Mouse (Mus musculus): Measurements from ENCODE around the gene Hoxa13. TPM values are rescaled to one million over a fixed set of nuclear protein-coding genes. Genes with fewer than 3 reads are reported as not detected.

Hoxa13 gene
- polyA plus RNA-seq, 1 experiment from 2014 or later: not detected

DNA sequence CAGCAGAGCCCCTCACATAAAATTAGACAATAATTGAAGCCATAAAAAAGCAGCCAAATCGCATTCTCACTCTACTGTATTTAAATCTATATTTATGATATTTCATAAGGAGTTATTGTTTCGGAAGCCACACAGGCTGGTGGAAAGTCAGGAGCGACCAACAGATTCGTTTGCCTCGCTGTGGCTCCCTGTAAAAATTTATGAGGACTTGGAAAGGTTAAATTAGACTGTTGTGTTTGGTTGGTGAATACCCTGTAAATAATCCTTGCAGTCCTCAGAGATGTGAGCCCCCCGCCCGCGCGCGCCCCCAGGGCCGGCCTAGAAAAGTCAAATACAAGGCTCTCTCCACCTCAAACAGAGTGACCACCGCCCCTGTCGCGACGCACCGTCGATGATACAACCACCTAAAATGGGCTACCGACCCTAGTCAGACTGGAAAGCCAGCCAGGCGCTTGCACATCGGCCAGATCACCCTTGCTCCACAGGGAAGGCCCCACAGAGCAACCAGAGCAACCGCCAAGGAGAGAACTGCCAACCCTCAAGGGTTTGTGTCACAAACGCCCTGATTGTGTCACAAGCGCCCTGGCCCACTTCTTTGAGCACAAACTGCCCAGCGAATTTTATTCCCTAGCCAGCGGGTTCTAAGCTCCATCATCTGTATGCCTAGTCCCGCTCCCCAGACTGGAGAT is 34.0 kb downstream of the Hoxa13 start:
- DNase-seq (ENCODE audit: extremely low spot score, low spot score): no peak
- H3K4me3 ChIP-seq: no peak overlapping the region
- no peaks in the 10 kb centered on the region for H3K9me3 ChIP-seq
- H3K36me3 ChIP-seq (replicated peaks): no peaks in the 10 kb centered on the region
- peaks cover 100% of the 10 kb centered on the region for H3K27me3 ChIP-seq (ENCODE audit: poor library complexity, severe bottlenecking)
- WGBS: 3% methylated on average over 26 of the region's 26 CpGs
- peaks cover 14% of the 10 kb centered on the region for H3K4me1 ChIP-seq
- H3K27ac ChIP-seq: no peak overlapping the region

GRCm38 (mm10) chr6:52225612-52226568 is 34.8 kb downstream of the Hoxa13 start:
- H3K4me1 ChIP-seq: peaks cover 21% of the 10 kb centered on the region
- H3K9me3 ChIP-seq: no peaks in the 10 kb centered on the region
- H3K27me3 ChIP-seq (ENCODE audit: poor library complexity, severe bottlenecking): peaks cover 100% of the 10 kb centered on the region
- 2% methylated on average over 69 of the region's 69 CpGs for WGBS
- H3K36me3 ChIP-seq (replicated peaks): no peaks in the 10 kb centered on the region
- DNase-seq (ENCODE audit: extremely low spot score, low spot score): no peak
- no peak overlapping the region for H3K27ac ChIP-seq
- no peak overlapping the region for H3K4me3 ChIP-seq

DNA sequence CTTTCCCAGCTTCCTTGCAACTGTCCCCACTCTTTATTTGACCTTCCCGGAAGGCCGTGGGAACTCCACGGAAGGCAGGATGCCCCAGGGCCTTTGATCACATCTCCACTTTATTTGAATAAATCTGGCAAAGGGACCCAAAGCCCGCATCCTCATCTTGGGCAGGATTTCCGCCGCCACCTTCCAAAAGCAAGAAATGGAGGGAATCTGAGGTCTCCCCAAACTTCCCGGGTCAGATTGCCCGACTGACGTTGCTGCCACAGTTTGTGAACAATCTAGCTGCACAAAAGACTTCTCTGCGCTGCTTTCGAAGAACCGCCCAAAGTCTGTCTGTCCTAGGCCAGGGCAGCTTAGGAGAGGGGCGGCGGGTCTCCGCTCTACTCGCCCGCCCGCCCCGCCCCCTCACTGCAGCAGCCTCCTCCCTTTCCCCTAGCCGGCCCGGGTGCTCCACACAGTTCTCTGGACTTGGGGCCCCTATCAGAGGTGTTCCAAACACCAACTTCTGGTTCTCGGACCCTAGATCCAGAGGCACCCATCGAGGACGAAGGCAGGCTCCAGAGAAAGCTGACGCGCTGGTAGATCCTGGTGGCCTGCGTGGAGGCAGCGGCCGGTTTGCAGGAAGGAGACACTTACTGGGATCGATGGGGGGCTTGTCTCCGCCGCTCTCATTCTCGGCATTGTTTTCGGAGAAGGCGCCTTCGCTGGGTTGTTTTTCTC is 35.6 kb downstream of the Hoxa13 start:
- Histone ChIP-seq H3K9me3 (no peaks in the 10 kb centered on the region), H3K4me1 (peaks cover 16% of the 10 kb centered on the region), H3K4me3 (no peak overlapping the region), H3K36me3 (replicated peaks) (no peaks in the 10 kb centered on the region), H3K27me3 (ENCODE audit: poor library complexity, severe bottlenecking) (peaks cover 100% of the 10 kb centered on the region), H3K27ac (no peak overlapping the region)
- no peak for DNase-seq (ENCODE audit: extremely low spot score, low spot score)
- WGBS: 1% methylated on average over 36 of the region's 36 CpGs

- Histone ChIP-seq H3K27me3 (ENCODE audit: poor library complexity, severe bottlenecking) (peaks cover 100% of the 10 kb centered on the region), H3K36me3 (replicated peaks) (no peaks in the 10 kb centered on the region), H3K27ac (no peak overlapping the region), H3K4me1 (peaks cover 16% of the 10 kb centered on the region), H3K4me3 (no peak overlapping the region), H3K9me3 (no peaks in the 10 kb centered on the region)
- no peak for DNase-seq (ENCODE audit: extremely low spot score, low spot score)
- 2% methylated on average over 24 of the region's 24 CpGs for WGBS
Measured at GRCm38 (mm10) chr6:52223939-52224760, 36.5 kb downstream of the Hoxa13 start.

DNA sequence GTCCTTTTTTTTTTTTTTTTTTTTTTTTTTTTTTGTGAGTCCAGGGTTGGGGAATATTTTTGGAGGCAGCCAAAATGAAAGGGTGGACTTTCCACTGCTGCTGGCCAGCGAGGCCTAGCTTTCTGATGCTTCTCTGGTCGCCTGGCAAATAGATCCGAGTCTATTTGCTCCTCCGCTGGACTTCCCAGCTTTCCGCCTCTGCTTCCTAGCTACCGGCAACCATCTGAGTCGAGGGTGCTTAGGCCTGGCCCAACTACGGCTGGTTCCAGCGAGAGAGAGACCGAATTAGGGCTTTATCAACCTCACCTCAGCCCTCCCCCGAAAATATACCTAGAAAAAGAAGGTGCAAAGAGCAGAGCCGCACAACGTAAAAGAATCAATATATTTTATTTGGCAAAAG is 38.0 kb downstream of the Hoxa13 start:
- Histone ChIP-seq H3K27me3 (ENCODE audit: poor library complexity, severe bottlenecking) (peaks cover 100% of the 10 kb centered on the region), H3K36me3 (replicated peaks) (no peaks in the 10 kb centered on the region), H3K27ac (no peak overlapping the region), H3K9me3 (no peaks in the 10 kb centered on the region), H3K4me3 (no peak overlapping the region), H3K4me1 (peaks cover 17% of the 10 kb centered on the region)
- no peak for DNase-seq (ENCODE audit: extremely low spot score, low spot score)
- WGBS: 9% methylated on average over 13 of the region's 13 CpGs

DNA sequence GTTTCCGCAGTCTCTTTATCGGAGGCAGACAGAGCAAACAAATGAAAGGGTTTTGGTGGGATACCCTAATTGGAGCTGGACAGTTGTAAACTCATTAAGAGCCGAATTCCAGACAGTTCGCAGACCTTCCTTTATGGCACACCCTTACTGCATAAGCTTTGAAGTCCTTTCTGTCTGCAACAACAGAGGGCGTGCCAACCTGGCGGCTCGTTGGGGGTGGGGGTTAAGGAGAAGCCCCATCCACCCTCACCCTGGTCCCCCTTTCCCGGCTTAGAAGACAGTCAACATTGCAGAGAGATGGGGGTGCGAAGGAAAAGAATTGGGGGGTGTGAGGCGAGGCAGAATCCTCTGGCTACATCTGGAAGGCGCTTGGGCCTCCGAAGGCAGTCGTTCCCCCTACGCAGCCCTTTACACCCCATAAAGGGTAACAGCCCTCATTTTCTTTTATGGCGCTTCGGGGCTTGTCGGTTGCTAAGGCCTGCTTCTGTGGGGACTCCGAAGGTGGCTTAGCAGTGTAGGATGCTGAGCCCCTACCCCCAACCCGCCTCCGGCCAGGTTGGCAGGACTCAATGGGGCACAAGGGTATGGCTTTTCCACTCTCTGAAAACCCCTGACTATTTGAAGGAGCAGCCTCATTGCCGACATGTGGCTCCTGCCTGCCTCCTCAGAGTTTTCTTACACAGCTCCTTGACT is 38.5 kb downstream of the Hoxa13 start:
- H3K27me3 ChIP-seq (ENCODE audit: poor library complexity, severe bottlenecking): peaks cover 100% of the 10 kb centered on the region
- no peak overlapping the region for H3K27ac ChIP-seq
- H3K4me1 ChIP-seq: peaks cover 23% of the 10 kb centered on the region
- 6% methylated on average over 21 of the region's 21 CpGs for WGBS
- H3K4me3 ChIP-seq: peak overlapping the region; percentile 53
- no peaks in the 10 kb centered on the region for H3K9me3 ChIP-seq
- DNase-seq (ENCODE audit: extremely low spot score, low spot score): no peak
- H3K36me3 ChIP-seq (replicated peaks): no peaks in the 10 kb centered on the region

GRCm38 (mm10) chr6:52221337-52221992 is 39.2 kb downstream of the Hoxa13 start, which contains the start of gene Hoxa7:
TSS of gene Hoxa7 (minus strand) at chr6:52221854.
- peak; percentile 85 for DNase-seq (ENCODE audit: extremely low spot score, low spot score)
- H3K4me3 ChIP-seq: peak within 1 kb of the TSS; percentile 53
- H3K27me3 ChIP-seq (ENCODE audit: poor library complexity, severe bottlenecking): peaks cover 100% of the 10 kb centered on the region
- H3K9me3 ChIP-seq: no peaks in the 10 kb centered on the region
- H3K27ac ChIP-seq: no peak within 1 kb of the TSS
- under 1% methylated on average over 46 of the region's 46 CpGs for WGBS
- H3K4me1 ChIP-seq: peaks cover 29% of the 10 kb centered on the region
- H3K36me3 ChIP-seq (replicated peaks): no peaks in the 10 kb centered on the region

- no peak for DNase-seq (ENCODE audit: extremely low spot score, low spot score)
- H3K27me3 ChIP-seq (ENCODE audit: poor library complexity, severe bottlenecking): peaks cover 100% of the 10 kb centered on the region
- H3K36me3 ChIP-seq (replicated peaks): no peaks in the 10 kb centered on the region
- 8% methylated on average over 12 of the region's 12 CpGs for WGBS
- peak overlapping the region; percentile 53 for H3K4me3 ChIP-seq
- H3K9me3 ChIP-seq: no peaks in the 10 kb centered on the region
- peaks cover 27% of the 10 kb centered on the region for H3K4me1 ChIP-seq
- no peak overlapping the region for H3K27ac ChIP-seq
Measured at GRCm38 (mm10) chr6:52220865-52221310, 39.8 kb downstream of the Hoxa13 start.

- whole genome bisulfite sequencing: 10% methylated on average over 32 of the region's 32 CpGs
- Histone ChIP-seq H3K27ac (no peak overlapping the region), H3K4me1 (peaks cover 26% of the 10 kb centered on the region), H3K4me3 (no peak overlapping the region), H3K36me3 (replicated peaks) (no peaks in the 10 kb centered on the region), H3K9me3 (no peaks in the 10 kb centered on the region), H3K27me3 (ENCODE audit: poor library complexity, severe bottlenecking) (peaks cover 100% of the 10 kb centered on the region)
- DNase-seq (ENCODE audit: extremely low spot score, low spot score): no peak
Measured at GRCm38 (mm10) chr6:52220003-52220864, 40.4 kb downstream of the Hoxa13 start.

GRCm38 (mm10) chr6:52219234-52219942 is 41.3 kb downstream of the Hoxa13 start:
- H3K4me1 ChIP-seq: peaks cover 26% of the 10 kb centered on the region

More at GRCm38 (mm10) chr6:52219234-52219942, 41.3 kb downstream of the Hoxa13 start:
- Histone ChIP-seq H3K36me3 (replicated peaks) (no peaks in the 10 kb centered on the region), H3K9me3 (no peaks in the 10 kb centered on the region), H3K27me3 (ENCODE audit: poor library complexity, severe bottlenecking) (peaks cover 100% of the 10 kb centered on the region), H3K27ac (no peak overlapping the region), H3K4me3 (no peak overlapping the region)
- no peak for DNase-seq (ENCODE audit: extremely low spot score, low spot score)
- 19% methylated on average over 9 of the region's 9 CpGs for WGBS

All from forebrain, embryonic 10.5 days (tissue).